Mouse (Mus musculus) testis, adult 2 months (tissue): ENCODE results near the gene Akt3.

Source experiments
- CTCF ChIP-seq: fragments of 200-500 bp; IDR thresholded peaks from 2 replicates; pipeline ENCODE4 v1.5.1; 2012; ENCODE audit warnings: low read depth, mild to moderate bottlenecking, inconsistent platforms, low read length, moderate library complexity; ENCODE audit not compliant: control insufficient read depth, insufficient read depth, insufficient replicate concordance
- POLR2A ChIP-seq: fragments of 200-500 bp; IDR thresholded peaks from 2 replicates; pipeline ENCODE4 v1.6.1; 2012; ENCODE audit warnings: low read depth, mild to moderate bottlenecking, inconsistent platforms, low read length, moderate library complexity; ENCODE audit not compliant: control insufficient read depth

GRCm38 (mm10) chr1:177298231-177298630 is 40.2 kb upstream of the Akt3 start:
- no peak for TF ChIP-seq POLR2A
- no peak for TF ChIP-seq CTCF
